Mouse (Mus musculus): ENCODE measurements at regions not wholly inside any gene's neighbourhood (a gene's known extent, or its start where the extent isn't known, plus 50 kb on each side); places are given as distances from the start of the nearest gene placed in this dataset.
A peak's percentile ranks its signal among the peaks of the same experiment; 100 is the strongest.

DNA sequence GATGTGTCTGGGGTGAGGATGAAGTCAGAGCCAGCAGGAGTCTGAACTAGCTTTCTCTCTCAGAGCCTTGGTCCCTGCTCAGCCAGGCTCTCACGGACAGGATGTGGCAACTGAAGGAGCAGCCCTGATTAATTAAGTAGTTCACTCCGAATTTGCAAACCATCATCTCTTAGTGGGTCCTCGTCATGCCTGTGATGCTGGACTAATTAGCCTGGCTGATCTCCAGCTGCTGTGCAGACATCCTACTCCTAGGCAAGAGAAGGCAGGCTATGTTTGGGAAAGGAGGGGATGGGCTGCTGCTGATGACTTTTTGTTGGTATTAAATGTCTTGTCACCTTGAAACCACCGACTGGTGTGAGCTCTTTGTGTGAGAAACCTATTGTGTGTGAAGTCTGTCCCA is 487.1 kb downstream of the Med13l start:
- H3K9me3 ChIP-seq = no peaks in the 10 kb centered on the region
- H3K4me1 ChIP-seq = no peaks in the 10 kb centered on the region
- H3K36me3 ChIP-seq = no peaks in the 10 kb centered on the region
- H3K4me2 ChIP-seq (replicated peaks) = no peak overlapping the region
- WGBS = 62% methylated on average over 4 of the region's 4 CpGs
- H3K27me3 ChIP-seq = no peaks in the 10 kb centered on the region
- H3K9ac ChIP-seq (replicated peaks) = no peak overlapping the region
- no peak for ATAC-seq (ENCODE audit: low FRiP score, low read depth)
- H3K27ac ChIP-seq (replicated peaks) = no peak overlapping the region
- no peak overlapping the region for H3K4me3 ChIP-seq

DNA sequence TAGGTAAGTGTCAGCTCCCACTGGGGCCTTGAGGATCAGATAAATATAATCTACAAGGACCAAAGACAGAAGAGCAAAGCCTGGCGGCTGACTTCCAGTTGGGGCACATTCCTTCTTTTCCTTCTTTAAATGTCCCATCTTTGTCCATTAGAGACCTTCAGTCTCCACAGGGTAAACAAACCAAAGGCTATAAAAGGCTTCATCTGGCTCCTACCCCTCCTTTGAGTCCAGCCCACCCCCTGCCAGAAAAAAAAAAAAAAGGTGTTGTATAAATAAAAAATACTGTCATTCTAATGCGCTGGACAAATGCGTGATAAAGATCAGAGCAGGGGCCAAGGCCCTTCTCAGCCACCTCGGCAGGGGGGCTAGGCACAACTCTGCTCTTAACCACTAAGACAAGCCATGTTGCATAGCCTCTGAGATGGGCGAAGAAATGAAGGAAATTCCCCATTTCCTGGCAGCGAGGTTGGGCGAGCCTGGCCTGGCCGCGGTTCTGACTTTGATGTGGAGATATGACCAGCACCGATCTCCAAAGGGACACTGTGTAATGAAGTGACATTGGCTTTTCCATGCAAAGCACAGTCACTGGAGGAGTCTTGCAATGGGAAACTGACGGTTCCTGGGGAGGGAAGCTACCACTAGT is 492.0 kb downstream of the Med13l start:
- peaks cover 30% of the 10 kb centered on the region for H3K27me3 ChIP-seq
- no peak overlapping the region for H3K9ac ChIP-seq (replicated peaks)
- WGBS = 73% methylated on average over 11 of the region's 11 CpGs
- H3K9me3 ChIP-seq = no peaks in the 10 kb centered on the region
- H3K4me3 ChIP-seq = no peak overlapping the region
- no peak overlapping the region for H3K27ac ChIP-seq (replicated peaks)
- no peak for ATAC-seq (ENCODE audit: low FRiP score, low read depth)
- H3K4me1 ChIP-seq = peaks cover 6% of the 10 kb centered on the region
- no peak overlapping the region for H3K4me2 ChIP-seq (replicated peaks)
- no peaks in the 10 kb centered on the region for H3K36me3 ChIP-seq

DNA sequence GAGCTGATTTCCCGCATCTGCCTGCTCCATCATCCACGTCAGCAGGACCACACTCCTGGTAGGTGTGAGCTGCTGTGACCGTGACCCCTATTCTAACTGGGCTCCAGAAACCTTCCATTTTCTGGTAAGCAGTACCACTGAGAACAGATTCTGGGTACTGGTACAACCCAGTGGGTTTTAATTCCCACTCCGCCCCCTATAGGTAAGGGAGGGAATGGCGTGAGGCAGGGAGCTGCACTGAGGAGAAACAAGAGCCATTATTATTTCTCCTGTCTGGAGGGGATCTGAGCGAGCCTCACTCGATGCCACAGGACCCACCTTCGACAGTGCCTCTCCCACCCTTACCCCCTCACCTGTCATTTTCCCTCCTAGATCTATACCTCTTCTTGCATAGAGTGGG is 493.3 kb downstream of the Med13l start:
- Histone ChIP-seq H3K9me3 (no peaks in the 10 kb centered on the region), H3K27me3 (peaks cover 37% of the 10 kb centered on the region), H3K4me2 (replicated peaks) (no peak overlapping the region), H3K9ac (replicated peaks) (no peak overlapping the region), H3K4me3 (no peak overlapping the region), H3K36me3 (no peaks in the 10 kb centered on the region), H3K4me1 (peaks cover 6% of the 10 kb centered on the region), H3K27ac (replicated peaks) (no peak overlapping the region)
- WGBS = 87% methylated on average over 8 of the region's 8 CpGs
- ATAC-seq (ENCODE audit: low FRiP score, low read depth) = no peak

DNA sequence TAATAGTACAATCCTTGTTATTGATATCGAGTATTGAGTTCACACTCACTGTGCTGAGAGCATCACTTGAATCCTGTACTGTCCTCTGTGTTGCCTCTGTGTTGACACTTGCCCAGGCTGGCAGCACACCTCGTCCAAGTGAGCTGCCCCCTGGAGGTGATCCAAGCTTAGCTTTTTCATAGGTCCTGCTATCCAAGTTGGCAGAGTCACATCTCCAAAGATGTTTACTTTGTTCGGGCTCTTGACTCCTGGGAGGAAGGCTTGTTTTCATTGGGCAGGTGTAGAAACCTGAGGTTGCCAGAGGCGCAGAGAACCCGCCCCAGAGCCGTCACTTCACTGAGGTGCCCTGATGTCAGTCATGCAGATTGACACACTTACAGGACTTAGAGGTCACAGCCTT is 493.9 kb downstream of the Med13l start:
- Histone ChIP-seq H3K36me3 (no peaks in the 10 kb centered on the region), H3K27me3 (peaks cover 37% of the 10 kb centered on the region), H3K4me2 (replicated peaks) (no peak overlapping the region), H3K9ac (replicated peaks) (no peak overlapping the region), H3K9me3 (no peaks in the 10 kb centered on the region), H3K4me3 (no peak overlapping the region), H3K4me1 (peaks cover 6% of the 10 kb centered on the region), H3K27ac (replicated peaks) (no peak overlapping the region)
- ATAC-seq (ENCODE audit: low FRiP score, low read depth) = no peak
- WGBS = 51% methylated on average over 6 of the region's 6 CpGs

DNA sequence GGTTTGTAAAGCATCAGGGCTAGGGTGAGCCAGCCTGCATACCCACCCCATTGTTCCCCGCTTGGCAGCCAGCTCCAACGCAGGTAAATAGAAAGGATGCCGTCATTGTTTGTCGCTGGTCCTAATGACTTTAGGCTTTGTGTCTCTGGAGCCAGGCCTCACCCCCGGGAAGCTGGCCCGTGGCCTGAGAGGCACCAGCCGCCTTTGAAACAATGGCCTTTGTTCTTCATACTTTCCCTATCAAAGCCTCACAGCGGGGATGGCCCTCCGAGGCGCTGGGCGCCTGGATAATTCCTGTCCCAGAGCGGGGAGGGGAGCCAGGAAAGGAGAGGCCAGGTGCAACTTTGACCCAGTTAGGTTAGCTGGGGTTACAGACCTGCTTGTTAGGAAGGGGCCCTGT is 495.0 kb downstream of the Med13l start:
- H3K36me3 ChIP-seq = no peaks in the 10 kb centered on the region
- no peak overlapping the region for H3K9ac ChIP-seq (replicated peaks)
- ATAC-seq (ENCODE audit: low FRiP score, low read depth) = no peak
- H3K27me3 ChIP-seq = peaks cover 37% of the 10 kb centered on the region
- no peaks in the 10 kb centered on the region for H3K9me3 ChIP-seq
- H3K4me3 ChIP-seq = no peak overlapping the region
- under 1% methylated on average over 12 of the region's 12 CpGs for WGBS
- peaks cover 6% of the 10 kb centered on the region for H3K4me1 ChIP-seq
- H3K27ac ChIP-seq (replicated peaks) = no peak overlapping the region
- H3K4me2 ChIP-seq (replicated peaks) = peak overlapping the region; percentile 36

DNA sequence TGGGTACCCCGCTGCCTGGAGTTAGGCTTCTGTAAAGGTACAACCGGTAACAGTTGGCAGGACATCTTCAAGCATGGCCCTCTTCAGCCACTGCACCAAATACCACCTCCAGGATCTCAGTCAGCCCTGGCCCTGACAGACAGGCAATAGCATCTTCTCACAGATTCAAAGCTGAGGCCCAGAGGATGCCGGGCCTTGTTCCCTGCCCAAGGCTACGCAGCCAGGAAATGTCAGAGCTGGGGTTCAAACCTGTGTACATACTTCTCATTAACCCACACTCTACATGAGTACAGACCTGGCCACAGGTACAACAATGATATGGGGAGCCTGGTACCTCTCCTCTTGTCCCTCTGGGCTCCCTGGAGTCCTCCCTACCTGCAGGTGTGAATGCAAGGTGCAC is 497.3 kb downstream of the Med13l start:
- H3K9ac ChIP-seq (replicated peaks) = no peak overlapping the region
- ATAC-seq (ENCODE audit: low FRiP score, low read depth) = no peak
- no peaks in the 10 kb centered on the region for H3K9me3 ChIP-seq
- H3K4me1 ChIP-seq = peaks cover 11% of the 10 kb centered on the region
- H3K36me3 ChIP-seq = no peaks in the 10 kb centered on the region
- WGBS = 85% methylated on average over 4 of the region's 4 CpGs
- H3K27me3 ChIP-seq = peaks cover 37% of the 10 kb centered on the region
- H3K4me2 ChIP-seq (replicated peaks) = no peak overlapping the region
- H3K27ac ChIP-seq (replicated peaks) = no peak overlapping the region
- no peak overlapping the region for H3K4me3 ChIP-seq

DNA sequence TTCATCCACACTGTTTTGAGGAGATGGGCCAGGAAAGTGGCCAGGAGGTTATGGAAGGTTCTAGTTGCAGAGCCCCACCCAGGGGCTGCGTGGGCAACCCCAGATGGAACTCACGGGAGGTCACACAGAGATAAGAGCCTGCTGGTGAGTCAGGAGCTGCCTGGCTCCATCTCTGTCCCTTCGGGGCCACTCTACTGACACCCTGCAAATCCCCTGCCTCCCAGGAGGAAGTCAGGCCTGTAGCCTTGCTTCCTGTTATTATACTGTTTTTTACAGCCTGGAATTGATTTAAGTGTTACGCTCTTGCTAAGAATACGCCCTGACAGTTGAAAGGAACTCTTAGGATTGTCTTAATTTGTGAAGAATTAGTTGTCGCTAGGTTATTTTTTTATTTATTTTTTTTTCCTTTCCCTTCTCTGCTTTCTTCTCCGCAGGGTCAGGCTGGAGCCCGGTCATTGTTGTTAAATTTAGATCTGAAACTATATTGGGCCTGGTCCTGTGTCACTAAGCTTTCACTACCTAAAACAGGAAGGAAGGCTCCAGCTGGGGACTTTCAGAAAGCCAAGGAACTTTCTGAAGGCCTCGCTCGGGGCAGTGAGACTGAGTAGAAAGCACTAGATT is 497.9 kb downstream of the Med13l start:
- Histone ChIP-seq H3K4me3 (no peak overlapping the region), H3K9me3 (no peaks in the 10 kb centered on the region), H3K27ac (replicated peaks) (no peak overlapping the region), H3K9ac (replicated peaks) (no peak overlapping the region), H3K4me2 (replicated peaks) (no peak overlapping the region), H3K27me3 (peaks cover 37% of the 10 kb centered on the region), H3K36me3 (no peaks in the 10 kb centered on the region), H3K4me1 (peaks cover 11% of the 10 kb centered on the region)
- ATAC-seq (ENCODE audit: low FRiP score, low read depth) = no peak
- 59% methylated on average over 10 of the region's 10 CpGs for WGBS

DNA sequence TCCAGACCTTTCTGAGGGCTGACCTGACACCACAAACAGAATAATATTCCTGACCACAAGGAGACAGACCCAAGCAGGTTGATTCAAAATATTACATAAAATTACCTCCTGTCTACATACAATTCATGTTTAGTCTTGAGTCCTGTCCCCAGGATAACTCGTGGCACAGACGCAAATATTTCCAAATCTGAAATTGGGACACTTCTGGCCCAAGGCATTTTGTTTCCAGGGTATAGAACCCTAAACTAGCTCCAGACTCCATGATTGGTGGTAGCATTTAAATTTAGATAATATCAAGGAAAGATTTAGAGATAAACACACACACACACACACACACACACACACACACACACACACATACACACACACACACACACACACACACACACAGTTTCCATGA is 498.7 kb downstream of the Med13l start:
- 92% methylated on average over 2 of the region's 2 CpGs for WGBS
- H3K9ac ChIP-seq (replicated peaks) = no peak overlapping the region
- peaks cover 11% of the 10 kb centered on the region for H3K4me1 ChIP-seq
- H3K36me3 ChIP-seq = no peaks in the 10 kb centered on the region
- H3K9me3 ChIP-seq = no peaks in the 10 kb centered on the region
- H3K4me3 ChIP-seq = no peak overlapping the region
- peaks cover 33% of the 10 kb centered on the region for H3K27me3 ChIP-seq
- no peak overlapping the region for H3K27ac ChIP-seq (replicated peaks)
- no peak for ATAC-seq (ENCODE audit: low FRiP score, low read depth)
- no peak overlapping the region for H3K4me2 ChIP-seq (replicated peaks)

DNA sequence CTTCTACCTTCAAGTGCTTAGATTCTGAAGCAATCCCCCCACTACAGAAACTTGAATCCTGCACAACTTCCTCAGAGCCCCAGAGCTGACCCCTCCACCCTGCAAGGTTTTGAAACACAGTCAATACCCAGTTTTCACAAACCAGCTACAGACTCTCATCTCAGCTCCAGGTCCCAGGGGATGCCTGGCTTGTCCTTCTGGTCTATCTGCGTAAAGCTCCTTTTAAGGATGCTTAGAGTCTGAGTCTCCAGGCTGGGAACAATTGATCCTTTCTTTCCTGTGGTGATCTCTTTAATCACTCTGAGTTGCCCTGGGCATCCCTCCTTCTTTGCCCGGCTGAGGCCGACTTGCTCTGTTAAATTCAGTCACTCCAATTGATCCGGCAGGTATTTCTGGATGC is 500.4 kb downstream of the Med13l start:
- ATAC-seq (ENCODE audit: low FRiP score, low read depth) = no peak
- H3K27me3 ChIP-seq = peaks cover 20% of the 10 kb centered on the region
- WGBS = 11% methylated on average over 4 of the region's 4 CpGs
- H3K36me3 ChIP-seq = no peaks in the 10 kb centered on the region
- no peak overlapping the region for H3K4me2 ChIP-seq (replicated peaks)
- H3K9ac ChIP-seq (replicated peaks) = no peak overlapping the region
- H3K27ac ChIP-seq (replicated peaks) = no peak overlapping the region
- H3K4me3 ChIP-seq = no peak overlapping the region
- H3K4me1 ChIP-seq = peaks cover 5% of the 10 kb centered on the region; the same call in 1 of the 2 replicates
- H3K9me3 ChIP-seq = no peaks in the 10 kb centered on the region

DNA sequence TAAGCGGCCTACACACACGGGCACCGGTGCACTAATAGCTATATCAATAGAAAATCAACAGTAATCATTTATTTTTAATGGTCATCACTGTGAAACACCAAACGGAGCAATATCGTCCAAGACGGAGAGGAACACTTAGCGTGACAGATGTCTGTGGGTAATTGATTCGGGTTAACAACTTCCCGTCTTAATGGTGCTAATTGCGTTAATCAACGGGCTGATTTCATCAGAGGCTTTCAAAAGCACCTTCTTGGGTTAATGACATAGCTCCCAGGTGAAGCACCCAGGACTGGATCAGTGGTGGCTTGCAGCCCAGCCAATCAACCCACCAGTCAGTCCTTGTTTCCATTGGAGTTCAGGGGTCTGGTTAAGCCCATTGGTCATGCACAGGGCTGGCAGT is 502.0 kb downstream of the Med13l start:
- no peaks in the 10 kb centered on the region for H3K9me3 ChIP-seq
- H3K27me3 ChIP-seq = peaks cover 7% of the 10 kb centered on the region
- no peak overlapping the region for H3K27ac ChIP-seq (replicated peaks)
- no peak overlapping the region for H3K4me2 ChIP-seq (replicated peaks)
- 96% methylated on average over 11 of the region's 11 CpGs for WGBS
- H3K4me3 ChIP-seq = no peak overlapping the region
- H3K4me1 ChIP-seq = peaks cover 5% of the 10 kb centered on the region; the same call in 1 of the 2 replicates
- H3K36me3 ChIP-seq = no peaks in the 10 kb centered on the region
- ATAC-seq (ENCODE audit: low FRiP score, low read depth) = no peak
- no peak overlapping the region for H3K9ac ChIP-seq (replicated peaks)

DNA sequence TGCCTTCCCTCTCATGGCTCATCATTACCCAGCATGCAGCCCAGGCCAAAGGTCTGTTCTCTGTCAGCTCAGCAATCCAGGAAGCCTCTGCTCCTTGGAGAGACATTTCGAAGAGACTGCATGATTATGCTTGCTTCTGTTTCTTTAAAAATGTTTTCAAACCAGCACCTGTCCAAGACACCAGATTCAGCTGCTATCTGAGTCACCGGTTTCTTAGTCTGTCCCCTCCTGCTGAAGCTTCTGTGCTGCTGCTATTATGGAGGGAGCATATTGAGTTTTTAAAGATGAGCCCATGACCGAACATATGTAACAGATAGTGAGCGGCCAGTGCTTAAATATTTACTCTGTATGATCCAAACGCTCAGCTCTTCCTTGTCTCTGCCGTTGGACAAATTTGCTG is 506.2 kb downstream of the Med13l start:
- H3K4me2 ChIP-seq (replicated peaks) = no peak overlapping the region
- no peaks in the 10 kb centered on the region; the same call in 1 of the 2 replicates for H3K27me3 ChIP-seq
- no peak overlapping the region for H3K9ac ChIP-seq (replicated peaks)
- no peaks in the 10 kb centered on the region for H3K9me3 ChIP-seq
- WGBS = 88% methylated on average over 6 of the region's 6 CpGs
- ATAC-seq (ENCODE audit: low FRiP score, low read depth) = no peak
- H3K4me3 ChIP-seq = no peak overlapping the region
- no peaks in the 10 kb centered on the region for H3K36me3 ChIP-seq
- H3K27ac ChIP-seq (replicated peaks) = no peak overlapping the region
- no peaks in the 10 kb centered on the region for H3K4me1 ChIP-seq

DNA sequence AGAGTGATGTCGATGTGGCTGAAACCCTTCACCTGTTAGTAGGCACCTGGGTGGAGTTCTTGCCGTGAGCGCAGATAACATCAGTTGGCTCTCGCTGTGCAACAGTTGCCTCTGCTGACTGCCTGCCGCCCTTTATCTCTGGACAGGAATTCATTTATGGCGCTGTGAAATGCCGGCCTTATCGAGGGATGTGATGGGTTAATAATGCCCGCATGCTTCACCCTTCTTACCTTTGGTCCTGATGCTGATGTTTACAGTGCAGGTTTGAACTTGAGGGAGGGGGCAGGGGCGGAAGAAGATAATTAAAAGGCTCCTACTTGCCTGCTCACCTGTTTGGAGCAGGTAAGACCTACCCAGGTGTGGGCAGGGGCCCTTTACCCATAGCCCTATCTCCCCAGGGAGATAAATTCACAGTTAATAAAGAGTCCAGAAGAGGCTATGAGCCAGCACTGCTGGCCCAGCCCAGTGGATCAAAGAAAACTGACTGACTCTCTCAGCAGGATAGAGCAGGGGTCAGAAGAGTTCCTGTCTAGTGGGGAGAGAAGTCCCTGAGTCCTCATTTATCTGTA is 509.4 kb downstream of the Med13l start:
- ATAC-seq (ENCODE audit: low FRiP score, low read depth) = no peak
- WGBS = 80% methylated on average over 10 of the region's 10 CpGs

More for the DNA sequence above, 509.4 kb downstream of the Med13l start:
- H3K9ac ChIP-seq (replicated peaks) = no peak overlapping the region
- no peak overlapping the region for H3K27ac ChIP-seq (replicated peaks)
- no peaks in the 10 kb centered on the region for H3K9me3 ChIP-seq
- no peaks in the 10 kb centered on the region for H3K4me1 ChIP-seq
- H3K27me3 ChIP-seq = no peaks in the 10 kb centered on the region
- H3K4me3 ChIP-seq = no peak overlapping the region
- no peak overlapping the region for H3K4me2 ChIP-seq (replicated peaks)
- no peaks in the 10 kb centered on the region for H3K36me3 ChIP-seq

Data from midbrain, embryonic 12.5 days (tissue).